Comparison of ENCODE assay signal across 10 mouse cellular contexts in the genomic region with DNA sequence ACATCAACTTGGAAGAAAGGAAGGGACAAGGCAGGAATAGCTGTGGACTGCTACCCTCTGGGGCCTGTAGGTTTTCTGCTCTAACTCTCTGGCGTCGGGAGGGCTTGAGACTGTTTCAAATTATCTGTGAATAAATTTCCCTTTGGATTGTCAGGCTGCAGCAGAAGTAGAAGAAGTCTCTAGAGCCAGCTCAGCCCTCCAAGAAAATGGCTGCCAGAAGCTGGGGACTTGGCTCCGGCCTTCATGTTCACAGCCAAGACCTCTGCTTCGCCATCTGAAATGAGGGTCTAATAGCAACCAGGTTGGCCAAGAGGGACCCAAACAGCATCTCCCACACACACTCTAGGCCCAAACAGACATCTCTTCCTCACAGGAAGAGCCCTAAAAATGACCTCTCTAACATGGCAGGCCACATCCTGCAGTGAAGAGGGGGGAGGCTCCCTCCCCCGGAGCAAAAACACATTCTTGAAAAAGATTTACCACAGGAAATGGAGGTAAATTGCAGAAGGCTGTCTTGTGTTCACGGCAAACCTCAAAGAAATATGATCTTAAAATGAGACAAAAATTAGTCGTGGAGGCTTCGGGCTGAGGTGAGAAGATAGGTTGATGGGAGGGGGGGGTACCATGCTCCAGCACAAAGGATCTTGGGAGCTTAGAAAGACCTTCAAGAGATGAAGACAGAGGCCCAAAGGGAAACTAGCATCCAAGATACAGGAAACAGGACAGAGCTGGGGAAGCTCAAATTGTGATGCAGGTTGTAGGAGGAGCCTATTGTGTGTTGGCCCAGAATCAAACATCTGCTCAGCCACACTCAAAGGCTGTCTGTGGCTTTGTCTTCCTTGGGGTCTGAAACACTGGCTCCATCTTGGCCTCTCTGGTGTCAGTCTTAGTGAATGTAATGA. TPM values are rescaled to one million over a fixed set of nuclear protein-coding genes. Genes with fewer than 3 reads are reported as not detected.
A peak's percentile ranks its signal among the peaks of the same experiment; 100 is the strongest.
DNase-seq lines count a peak whose midpoint lies in the region; ATAC-seq lines count a peak whose summit lies in the region.
"Had no signal": no experiment of that assay in that cellular context is flagged by ENCODE, and none has a peak within 500 bp of the region (broad histone marks: within the 10 kb centered on the region; RNA-seq: fewer than 3 reads in every experiment).

No protein-coding gene starts in this region.

- no peak overlapping the region for H3K9ac ChIP-seq in neural tube, embryonic 15.5 days (replicated peaks)
- H3K9ac ChIP-seq in kidney, embryonic 15.5 days, result no peak overlapping the region
- H3K9ac ChIP-seq in midbrain, embryonic 15.5 days, result no peak overlapping the region

- peak; percentile 69 to 76 for DNase-seq in cerebellum, postnatal 14 days
- DNase-seq in cerebellum, adult 11 months, result no peak
- DNase-seq in neural tube, embryonic 10.5 days (ENCODE audit: extremely low spot score, low spot score), result no peak
- peak; percentile 49 to 60 for DNase-seq in thymus, postnatal 10 days (ENCODE audit: low spot score in 2 of 2)
- no peak for DNase-seq in frontal cortex, postnatal 36 days (ENCODE audit: low spot score in 2 of 2)

- H3K9me3 ChIP-seq in neural tube, embryonic 15.5 days (replicated peaks), result no peaks in the 10 kb centered on the region
- no peaks in the 10 kb centered on the region for H3K9me3 ChIP-seq in kidney, embryonic 15.5 days (replicated peaks)
- no peaks in the 10 kb centered on the region for H3K9me3 ChIP-seq in midbrain, embryonic 15.5 days

- 76% methylated on average over 8 of the region's 8 CpGs for whole genome bisulfite sequencing in neural tube, embryonic 15.5 days
- 61% methylated on average over 8 of the region's 8 CpGs for WGBS in kidney, embryonic 15.5 days
- WGBS in midbrain, embryonic 15.5 days, result 83% methylated on average over 8 of the region's 8 CpGs

- H3K4me2 ChIP-seq in neural tube, embryonic 15.5 days, result no peak overlapping the region
- no peak overlapping the region for H3K4me2 ChIP-seq in kidney, embryonic 15.5 days
- H3K4me2 ChIP-seq in midbrain, embryonic 15.5 days, result no peak overlapping the region

- H3K4me3 ChIP-seq in neural tube, embryonic 15.5 days (replicated peaks), result no peak overlapping the region
- H3K4me3 ChIP-seq in kidney, embryonic 15.5 days (replicated peaks), result no peak overlapping the region
- no peak overlapping the region for H3K4me3 ChIP-seq in midbrain, embryonic 15.5 days

- no peak for ATAC-seq in neural tube, embryonic 15.5 days (ENCODE audit: low FRiP score)
- ATAC-seq in kidney, embryonic 15.5 days (replicated peaks; ENCODE audit: low FRiP score), result no peak
- no peak for ATAC-seq in midbrain, embryonic 15.5 days (replicated peaks)

- no peaks in the 10 kb centered on the region for H3K27me3 ChIP-seq in neural tube, embryonic 15.5 days (replicated peaks)
- no peaks in the 10 kb centered on the region for H3K27me3 ChIP-seq in kidney, embryonic 15.5 days
- H3K27me3 ChIP-seq in midbrain, embryonic 15.5 days (replicated peaks), result no peaks in the 10 kb centered on the region
- H3K27me3 ChIP-seq: CH12.LX had no signal

- no peaks in the 10 kb centered on the region for H3K36me3 ChIP-seq in neural tube, embryonic 15.5 days
- no peaks in the 10 kb centered on the region for H3K36me3 ChIP-seq in kidney, embryonic 15.5 days
- no peaks in the 10 kb centered on the region for H3K36me3 ChIP-seq in midbrain, embryonic 15.5 days (replicated peaks)

- H3K27ac ChIP-seq in neural tube, embryonic 15.5 days (replicated peaks), result 0 out of 2 replicates have a peak overlapping the region, but pooled peaks have one; percentile 8
- peak overlapping the region; percentile 72 for H3K27ac ChIP-seq in kidney, embryonic 15.5 days
- no peak overlapping the region for H3K27ac ChIP-seq in midbrain, embryonic 15.5 days
- H3K27ac ChIP-seq: macrophage had no signal

- peaks cover 12% of the 10 kb centered on the region for H3K4me1 ChIP-seq in neural tube, embryonic 15.5 days
- H3K4me1 ChIP-seq in kidney, embryonic 15.5 days, result peaks cover 16% of the 10 kb centered on the region
- H3K4me1 ChIP-seq in midbrain, embryonic 15.5 days, result peaks cover 5% of the 10 kb centered on the region; the same call in 1 of the 2 replicates

RNA-seq across cellular contexts. Expression of a gene that starts 48.4 kb away (rescaled TPM):
- polyA plus RNA-seq in neural tube, embryonic 15.5 days (2015; fragmentation: Nextera tagmentation; extraction: Ambion mirVana), result 6.7 and 7.7 TPM in 2 replicates
- 4.6 and 5.0 TPM in 2 replicates for polyA plus RNA-seq in kidney, embryonic 15.5 days (2015; fragmentation: Nextera tagmentation; extraction: Ambion mirVana)
- polyA plus RNA-seq in midbrain, embryonic 15.5 days (2015; fragmentation: Nextera tagmentation; extraction: Ambion mirVana), result 6.7 and 7.9 TPM in 2 replicates
- polyA plus RNA-seq: macrophage had no signal

Comparison
In these comparisons a context has a peak if more than half of its experiments do, and no peak if none do; other contexts are left out.
1. DNase-seq: peak in cerebellum, postnatal 14 days (2 of 2) and thymus, postnatal 10 days (2 of 2); none in cerebellum, adult 11 months (single experiment), neural tube, embryonic 10.5 days (single experiment) and frontal cortex, postnatal 36 days (0 of 2).